Mouse (Mus musculus): ENCODE measurements around the gene Srp72. TPM values are rescaled to one million over a fixed set of nuclear protein-coding genes. Genes with fewer than 3 reads are reported as not detected.
"Not testable (repeated sequence)": the region's sequence is repeated elsewhere in the genome, so short reads cannot be mapped to it uniquely, and the experiment has no call there.

Gene Srp72
- polyA plus RNA-seq, 1 experiment from 2014 or later: 99.7 TPM

DNA sequence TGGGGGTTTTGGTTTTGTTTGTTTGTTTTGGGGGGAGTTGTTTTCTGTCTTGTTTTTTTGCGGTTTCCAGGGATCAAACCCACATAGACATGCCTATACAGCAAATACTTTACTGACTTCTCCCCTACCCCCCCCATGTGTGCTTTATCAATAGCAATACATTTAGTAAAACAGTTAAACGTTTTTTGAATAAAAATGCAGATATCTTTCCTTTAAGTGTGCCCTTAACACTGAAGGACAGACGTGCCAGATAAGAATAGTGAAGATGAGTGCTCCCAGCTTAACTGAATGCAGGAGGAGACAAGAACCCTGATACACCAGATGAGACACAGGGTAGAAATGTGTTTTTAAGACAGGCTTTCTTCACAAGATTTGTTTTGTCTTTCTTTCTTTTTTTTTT lies 36.6 kb downstream of the Srp72 start:
- Histone ChIP-seq H3K27me3 (peaks cover under 1% of the 10 kb centered on the region; the same call in 1 of the 2 replicates), H3K27ac (no peak overlapping the region), H3K9me3 (no peaks in the 10 kb centered on the region), H3K36me3 (no peaks in the 10 kb centered on the region), H3K4me3 (no peak overlapping the region), H3K4me2 (no peak overlapping the region), H3K9ac (no peak overlapping the region), H3K4me1 (no peaks in the 10 kb centered on the region)
- no peak for ATAC-seq (ENCODE audit: insufficient number of reproducible peaks, insufficient read depth, low FRiP score, low TSS enrichment, low read depth)
- WGBS: 64% methylated on average over 3 of the region's 3 CpGs

DNA sequence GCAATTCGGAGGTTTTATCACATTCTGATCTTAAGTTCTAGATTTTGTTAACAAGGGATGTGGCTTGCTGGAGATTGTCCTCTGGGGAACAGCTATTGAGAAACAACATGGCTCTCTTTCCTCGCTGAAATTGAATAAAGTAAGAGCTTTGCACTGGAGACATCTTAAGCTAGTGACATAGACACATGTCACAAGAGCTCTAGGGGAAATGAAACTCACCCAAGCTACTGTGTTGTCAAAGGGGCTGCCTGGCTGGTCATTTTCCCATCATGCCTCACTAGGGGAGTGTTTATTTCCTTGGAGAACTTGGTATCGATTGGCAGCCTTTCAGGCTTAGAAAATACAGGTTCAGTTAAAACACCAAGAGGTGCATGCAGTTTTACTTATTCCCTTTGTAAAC lies 38.7 kb downstream of the Srp72 start:
- Histone ChIP-seq H3K36me3 (no peaks in the 10 kb centered on the region), H3K9ac (no peak overlapping the region), H3K4me1 (no peaks in the 10 kb centered on the region), H3K27me3 (peaks cover 6% of the 10 kb centered on the region), H3K4me3 (no peak overlapping the region), H3K4me2 (no peak overlapping the region), H3K9me3 (no peaks in the 10 kb centered on the region), H3K27ac (no peak overlapping the region)
- no peak for ATAC-seq (ENCODE audit: insufficient number of reproducible peaks, insufficient read depth, low FRiP score, low TSS enrichment, low read depth)
- 73% methylated on average over 3 of the region's 3 CpGs for WGBS

DNA sequence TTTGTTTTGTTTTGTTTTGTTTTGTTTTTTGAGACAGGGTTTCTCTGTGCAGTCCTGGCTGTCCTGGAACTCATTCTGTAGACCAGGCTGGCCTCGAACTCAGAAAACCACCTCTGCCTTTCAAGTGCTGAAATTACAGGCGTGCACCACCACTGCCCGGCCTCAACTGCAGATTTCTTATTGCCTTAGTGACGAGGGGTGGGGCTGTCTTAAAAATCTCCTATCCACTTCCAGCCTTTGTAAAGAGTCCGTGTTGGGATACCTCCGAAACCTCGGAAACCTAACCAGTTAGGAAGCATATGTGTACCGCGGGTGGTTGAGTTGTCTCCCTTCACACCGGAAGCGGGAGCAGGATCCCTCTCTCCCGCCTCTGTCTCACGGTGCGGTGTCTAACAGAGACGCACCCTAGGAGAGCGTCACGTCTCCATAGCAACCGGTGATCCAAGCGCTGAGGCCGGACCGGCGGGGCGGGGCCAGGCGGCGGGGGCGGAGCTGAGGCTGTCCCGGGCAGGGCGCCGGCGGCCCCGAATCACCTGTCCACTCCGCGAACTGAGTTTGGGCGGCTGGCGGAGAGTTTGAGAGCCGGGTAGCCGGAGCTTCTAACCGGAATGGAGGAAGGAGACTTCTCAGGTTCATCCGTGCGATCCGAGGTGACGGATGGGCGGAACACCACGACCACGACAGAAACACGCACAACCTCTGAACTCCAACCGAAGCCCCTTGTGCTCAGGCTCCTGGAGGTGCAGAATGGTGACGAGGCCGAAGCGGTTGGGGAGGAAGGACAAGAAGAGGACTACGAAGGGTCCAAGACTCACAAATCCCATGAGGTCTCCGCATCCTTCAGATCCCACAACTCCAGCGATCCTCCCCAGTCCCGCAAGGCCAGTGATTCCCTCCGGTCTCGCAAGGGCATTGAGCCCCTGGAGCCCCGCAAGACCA lies 41.3 kb downstream of the Srp72 start, which contains the start of gene Thegl:
Gene Thegl, plus strand, starts transcription at position 480 of the 939 bp plus-strand sequence.
- Histone ChIP-seq H3K27me3 (peaks cover 6% of the 10 kb centered on the region), H3K36me3 (no peaks in the 10 kb centered on the region), H3K9ac (peak within 1 kb of the TSS; percentile 63), H3K4me3 (peak within 1 kb of the TSS; percentile 59), H3K4me2 (peak within 1 kb of the TSS; percentile 86), H3K27ac (no peak within 1 kb of the TSS), H3K9me3 (no peaks in the 10 kb centered on the region), H3K4me1 (no peaks in the 10 kb centered on the region)
- 13% methylated on average over 57 of the region's 57 CpGs for WGBS
- ATAC-seq (ENCODE audit: insufficient number of reproducible peaks, insufficient read depth, low FRiP score, low TSS enrichment, low read depth): peak; percentile 90

DNA sequence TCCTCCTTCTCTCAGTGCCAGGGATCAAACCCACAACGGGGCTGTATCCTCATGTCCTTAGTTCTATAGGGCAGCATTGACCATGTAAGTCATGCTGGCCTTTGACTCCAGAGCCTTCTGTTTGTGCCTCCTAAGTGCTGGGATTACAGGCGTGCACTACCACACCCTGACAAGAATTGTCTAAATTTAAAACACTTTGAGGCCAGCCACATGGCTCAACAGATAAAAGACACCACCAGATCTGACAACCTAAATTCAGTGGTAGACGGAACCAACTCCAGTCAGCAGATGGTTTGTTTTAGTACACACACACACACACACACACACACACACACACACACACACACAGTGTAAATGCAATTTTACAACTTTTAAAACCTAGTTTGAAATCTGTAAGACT lies 53.6 kb downstream of the Srp72 start:
- no peak for ATAC-seq (ENCODE audit: insufficient number of reproducible peaks, insufficient read depth, low FRiP score, low TSS enrichment, low read depth)
- 61% methylated on average over 3 of the region's 3 CpGs for WGBS

DNA sequence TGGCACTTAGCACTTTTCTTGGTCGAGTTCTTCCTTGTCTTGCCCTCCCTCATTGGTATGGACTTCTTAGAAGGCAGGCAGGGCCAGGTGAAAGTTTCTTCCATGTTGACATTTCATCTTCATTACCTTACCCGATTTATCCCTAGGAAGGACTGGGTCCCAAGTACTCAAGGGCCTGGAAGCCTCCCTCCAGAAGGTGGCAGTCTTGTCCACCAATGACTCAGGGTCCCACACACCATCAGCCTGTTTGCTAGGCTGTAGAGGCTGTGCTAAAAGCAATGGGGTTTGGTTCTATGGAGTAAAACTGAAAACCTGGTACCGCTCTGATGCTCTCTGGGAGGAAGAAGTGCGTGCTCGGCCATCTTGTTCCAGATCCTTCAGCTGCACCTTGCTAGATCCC lies 55.3 kb downstream of the Srp72 start:
- no peak overlapping the region for H3K27ac ChIP-seq
- H3K9me3 ChIP-seq: no peaks in the 10 kb centered on the region
- no peak overlapping the region for H3K9ac ChIP-seq
- no peaks in the 10 kb centered on the region for H3K4me1 ChIP-seq
- H3K4me2 ChIP-seq: no peak overlapping the region
- no peak overlapping the region for H3K4me3 ChIP-seq
- no peak for ATAC-seq (ENCODE audit: insufficient number of reproducible peaks, insufficient read depth, low FRiP score, low TSS enrichment, low read depth)
- H3K36me3 ChIP-seq: no peaks in the 10 kb centered on the region
- H3K27me3 ChIP-seq: no peaks in the 10 kb centered on the region
- 77% methylated on average over 5 of the region's 5 CpGs for WGBS

More for the DNA sequence above, 53.6 kb downstream of the Srp72 start:
- no peak overlapping the region for H3K4me2 ChIP-seq
- no peaks in the 10 kb centered on the region for H3K27me3 ChIP-seq
- H3K27ac ChIP-seq: no peak overlapping the region
- H3K9me3 ChIP-seq: no peaks in the 10 kb centered on the region
- no peak overlapping the region for H3K9ac ChIP-seq
- H3K36me3 ChIP-seq: no peaks in the 10 kb centered on the region
- no peaks in the 10 kb centered on the region for H3K4me1 ChIP-seq
- no peak overlapping the region for H3K4me3 ChIP-seq

DNA sequence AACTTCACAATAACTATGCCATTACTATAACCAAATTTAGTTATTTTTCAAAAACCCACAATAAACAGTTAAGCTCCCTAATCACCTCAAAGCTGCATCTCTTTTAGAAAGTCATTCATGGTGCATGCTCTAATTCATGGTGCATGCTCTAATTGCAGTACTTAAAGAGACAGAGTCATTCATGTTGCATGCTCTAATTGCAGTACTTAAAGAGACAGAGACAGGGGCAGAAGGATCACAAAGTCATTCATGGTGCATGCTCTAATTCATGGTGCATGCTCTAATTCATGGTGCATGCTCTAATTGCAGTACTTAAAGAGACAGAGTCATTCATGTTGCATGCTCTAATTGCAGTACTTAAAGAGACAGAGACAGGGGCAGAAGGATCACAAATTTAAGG lies 60.6 kb downstream of the Srp72 start:
- H3K9me3 ChIP-seq: not testable (repeated sequence)

DNA sequence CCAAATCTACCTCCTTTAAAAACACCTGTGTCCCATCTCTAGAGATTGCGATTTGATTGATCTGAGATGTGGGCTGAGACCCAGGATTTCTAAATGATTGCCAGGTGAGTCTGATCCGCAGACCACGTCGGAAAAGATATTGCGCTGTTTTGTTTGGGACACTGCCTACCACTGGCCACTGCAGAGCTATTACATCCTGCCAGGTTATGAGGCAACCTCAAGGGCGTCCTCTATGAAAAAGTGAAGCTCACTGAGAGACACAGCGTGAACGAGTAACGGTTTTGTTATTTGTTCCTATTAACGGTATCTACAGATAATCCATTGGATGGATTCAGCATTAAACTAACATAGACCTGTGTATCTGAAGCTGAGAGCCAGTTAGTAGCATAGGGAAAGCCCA lies 64.0 kb downstream of the Srp72 start:
- Histone ChIP-seq H3K4me1 (no peaks in the 10 kb centered on the region), H3K36me3 (no peaks in the 10 kb centered on the region), H3K4me3 (no peak overlapping the region), H3K9me3 (no peaks in the 10 kb centered on the region), H3K9ac (no peak overlapping the region), H3K27me3 (no peaks in the 10 kb centered on the region), H3K4me2 (no peak overlapping the region), H3K27ac (no peak overlapping the region)
- ATAC-seq (ENCODE audit: insufficient number of reproducible peaks, insufficient read depth, low FRiP score, low TSS enrichment, low read depth): no peak
- WGBS: 80% methylated on average over 10 of the region's 10 CpGs

More for the DNA sequence above, 60.6 kb downstream of the Srp72 start:
- ATAC-seq (ENCODE audit: insufficient number of reproducible peaks, insufficient read depth, low FRiP score, low TSS enrichment, low read depth); H3K36me3 ChIP-seq; H3K4me1 ChIP-seq; H3K9ac ChIP-seq; H3K27me3 ChIP-seq; H3K4me2 ChIP-seq; H3K4me3 ChIP-seq; H3K27ac ChIP-seq: not testable (repeated sequence)

DNA sequence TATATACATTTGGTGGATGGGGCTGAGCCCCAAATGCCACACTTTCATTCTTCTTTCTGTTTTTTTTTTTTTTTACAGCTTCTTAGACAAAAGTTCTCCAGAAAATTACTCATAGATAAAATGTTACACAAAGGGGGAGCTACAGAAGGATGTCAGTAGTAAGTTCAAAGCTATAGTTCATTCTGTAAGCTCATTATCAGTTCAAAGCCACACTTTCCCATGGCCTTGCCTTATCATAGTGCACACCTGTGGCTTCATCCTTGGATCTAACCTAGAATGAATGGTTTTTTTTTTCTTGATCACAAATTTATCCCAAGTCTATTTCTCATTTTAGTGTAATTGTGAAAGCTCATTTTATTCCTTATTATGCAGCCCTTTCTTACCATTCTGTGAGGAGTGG lies 64.9 kb downstream of the Srp72 start:
- Histone ChIP-seq H3K4me1 (no peaks in the 10 kb centered on the region), H3K9ac (no peak overlapping the region), H3K27ac (no peak overlapping the region), H3K4me3 (no peak overlapping the region), H3K9me3 (no peaks in the 10 kb centered on the region), H3K27me3 (no peaks in the 10 kb centered on the region), H3K36me3 (no peaks in the 10 kb centered on the region), H3K4me2 (no peak overlapping the region)
- no peak for ATAC-seq (ENCODE audit: insufficient number of reproducible peaks, insufficient read depth, low FRiP score, low TSS enrichment, low read depth)

DNA sequence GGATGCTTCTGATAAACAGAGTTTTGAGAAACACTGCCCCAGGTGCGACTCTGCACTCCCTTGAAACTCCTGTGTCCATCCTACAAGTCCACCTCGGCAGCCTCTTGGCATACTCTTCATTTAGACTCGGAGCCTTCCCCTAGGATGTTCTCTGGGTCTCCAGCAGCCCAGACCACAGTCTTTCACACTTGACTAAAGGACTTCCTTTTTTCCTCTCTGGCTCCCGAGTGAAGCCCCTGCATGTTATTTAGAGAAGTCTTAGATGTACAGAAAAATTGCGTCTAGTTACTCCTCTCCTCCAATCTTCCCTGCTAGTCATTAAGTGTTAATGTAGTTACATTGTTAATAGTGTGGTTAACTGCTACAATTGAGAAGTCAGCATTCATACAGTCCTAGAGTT lies 69.9 kb downstream of the Srp72 start:
- no peaks in the 10 kb centered on the region for H3K9me3 ChIP-seq
- no peaks in the 10 kb centered on the region for H3K36me3 ChIP-seq
- no peak overlapping the region for H3K9ac ChIP-seq
- H3K27ac ChIP-seq: no peak overlapping the region
- H3K4me2 ChIP-seq: no peak overlapping the region
- 70% methylated on average over 5 of the region's 5 CpGs for WGBS
- no peaks in the 10 kb centered on the region for H3K4me1 ChIP-seq
- no peak for ATAC-seq (ENCODE audit: insufficient number of reproducible peaks, insufficient read depth, low FRiP score, low TSS enrichment, low read depth)
- H3K4me3 ChIP-seq: no peak overlapping the region
- no peaks in the 10 kb centered on the region for H3K27me3 ChIP-seq

Other genes starting within 250 kb of the Srp72 start
- gene Aasdh, start 69.2 kb upstream of the Srp72 start, polyA plus RNA-seq (2015; fragmentation: Nextera tagmentation; extraction: Ambion mirVana): 21.4 and 26.0 TPM in 2 replicates
- 279 and 283 TPM in 2 replicates for gene Paics, start 23.4 kb upstream of the Srp72 start, polyA plus RNA-seq (2015; fragmentation: Nextera tagmentation; extraction: Ambion mirVana)
- 22.8 and 23.2 TPM in 2 replicates for gene Ppat, start 23.1 kb upstream of the Srp72 start, polyA plus RNA-seq (2015; fragmentation: Nextera tagmentation; extraction: Ambion mirVana)
- gene Arl9, start 29.4 kb downstream of the Srp72 start, polyA plus RNA-seq (2015; fragmentation: Nextera tagmentation; extraction: Ambion mirVana): not detected in 2 replicates
- gene Thegl, start 41.3 kb downstream of the Srp72 start, polyA plus RNA-seq (2015; fragmentation: Nextera tagmentation; extraction: Ambion mirVana): 0.11 and 0.41 TPM in 2 replicates
- gene Hopx, start 140.4 kb downstream of the Srp72 start, polyA plus RNA-seq (2015; fragmentation: Nextera tagmentation; extraction: Ambion mirVana): 0.29 and 0.30 TPM in 2 replicates
- 0.72 and 0.91 TPM in 2 replicates for gene Spink2, start 236.8 kb downstream of the Srp72 start, polyA plus RNA-seq (2015; fragmentation: Nextera tagmentation; extraction: Ambion mirVana)

Measured in embryonic facial prominence, embryonic 13.5 days (tissue).